In the genomic region with DNA sequence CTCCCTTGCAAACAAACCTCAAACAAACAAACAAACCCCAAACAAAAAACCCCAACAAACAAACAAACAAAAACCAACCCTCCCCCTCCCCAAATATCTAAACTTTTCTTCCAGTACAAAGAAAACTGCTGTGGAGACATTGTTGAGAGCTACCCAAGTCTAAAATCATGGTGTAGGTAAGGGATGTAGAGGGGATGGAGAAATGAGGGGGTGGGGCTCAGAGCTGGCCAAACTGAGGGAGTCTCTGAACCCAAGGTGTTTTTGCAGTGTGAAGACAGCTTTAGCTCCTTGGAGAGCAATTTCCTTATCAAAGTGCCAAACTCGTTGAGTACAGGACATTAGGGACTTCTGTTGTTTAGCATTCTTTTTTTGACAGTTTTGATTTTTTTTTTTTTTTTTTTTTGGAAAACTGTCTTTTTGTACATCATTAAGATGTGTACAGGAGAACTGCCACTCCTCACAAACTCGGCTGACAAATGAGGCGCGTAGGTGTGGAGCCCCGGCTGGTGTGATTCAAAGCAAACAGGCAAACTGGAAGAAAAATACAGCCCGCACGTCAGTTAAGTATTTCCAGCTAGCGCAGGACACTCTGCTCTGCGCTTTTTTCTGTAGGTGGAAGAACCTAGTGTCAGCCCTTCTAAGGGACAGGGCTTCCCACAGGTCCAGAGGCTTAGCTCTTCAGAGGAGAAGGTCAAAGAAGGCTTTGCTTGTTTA, we compare ENCODE assay signal across 15 mouse cellular contexts.
A peak's percentile ranks its signal among the peaks of the same experiment; 100 is the strongest.
DNase-seq lines count a peak whose midpoint lies in the region; ATAC-seq lines count a peak whose summit lies in the region.
"Had no signal": no experiment of that assay in that cellular context is flagged by ENCODE, and none has a peak within 500 bp of the region (broad histone marks: within the 10 kb centered on the region; RNA-seq: fewer than 3 reads in every experiment).

No protein-coding gene starts in this region.

- no peaks in the 10 kb centered on the region for H3K36me3 ChIP-seq in forebrain, embryonic 10.5 days (replicated peaks)
- H3K36me3 ChIP-seq in limb, embryonic 10.5 days: no peaks in the 10 kb centered on the region
- H3K36me3 ChIP-seq: hindbrain, embryonic 15.5 days had no signal

- peaks cover 48% of the 10 kb centered on the region for H3K4me1 ChIP-seq in forebrain, embryonic 10.5 days
- H3K4me1 ChIP-seq in limb, embryonic 10.5 days: peaks cover 30% of the 10 kb centered on the region
- H3K4me1 ChIP-seq: megakaryocyte, embryonic 14.5 days had no signal

- peak overlapping the region; percentile 61 for H3K27ac ChIP-seq in forebrain, embryonic 10.5 days
- peak overlapping the region; percentile 67 for H3K27ac ChIP-seq in limb, embryonic 10.5 days

- H3K4me3 ChIP-seq in forebrain, embryonic 10.5 days: peak overlapping the region; percentile 46; the same call in 1 of the 2 replicates
- peak overlapping the region; percentile 40 for H3K4me3 ChIP-seq in limb, embryonic 10.5 days
- H3K4me3 ChIP-seq: megakaryocyte, embryonic 14.5 days had no signal

- WGBS in forebrain, embryonic 10.5 days: 42% methylated on average over 9 of the region's 9 CpGs
- WGBS in limb, embryonic 10.5 days: 25% methylated on average over 9 of the region's 9 CpGs

- peak; percentile 31; the same call in 1 of the 2 replicates for ATAC-seq in frontal cortex, adult (ENCODE audit: low TSS enrichment)

- DNase-seq in frontal cortex, postnatal 14 days (ENCODE audit: low spot score in 2 of 2): no peak
- peak; percentile 30 to 35 for DNase-seq in left cerebral cortex, postnatal 14 days (ENCODE audit: low spot score in 2 of 2)
- DNase-seq in left cerebral cortex, adult 11 months (ENCODE audit: low spot score): no peak
- DNase-seq in forebrain, embryonic 10.5 days (ENCODE audit: extremely low spot score, low spot score): no peak
- peak; percentile 40 for DNase-seq in limb, embryonic 10.5 days (ENCODE audit: low spot score)
- DNase-seq in ovary, postnatal 10 days (ENCODE audit: low spot score): no peak
- no peak for DNase-seq in urinary bladder, postnatal 10 days (ENCODE audit: low spot score)
- DNase-seq: adrenal gland, postnatal 14 days; cerebellum, adult 11 months; kidney, adult 9 months; lung, adult 18-20 months; spleen, adult 18-20 months had no signal

- H3K27me3 ChIP-seq in forebrain, embryonic 10.5 days (ENCODE audit: poor library complexity, severe bottlenecking): peaks cover 16% of the 10 kb centered on the region
- H3K27me3 ChIP-seq in limb, embryonic 10.5 days (ENCODE audit: low read depth, poor library complexity, severe bottlenecking): peaks cover 4% of the 10 kb centered on the region; the same call in 1 of the 2 replicates

- no peaks in the 10 kb centered on the region for H3K9me3 ChIP-seq in forebrain, embryonic 10.5 days
- H3K9me3 ChIP-seq in limb, embryonic 10.5 days (replicated peaks): no peaks in the 10 kb centered on the region
- H3K9me3 ChIP-seq: hindbrain, embryonic 15.5 days; megakaryocyte, embryonic 14.5 days had no signal

- intact Hi-C loops in left cerebral cortex, postnatal 14 days (cut with DNase I): no loop called here

Comparison
In these comparisons a context has a peak if more than half of its experiments do, and no peak if none do; other contexts are left out.
1. DNase-seq: peak in left cerebral cortex, postnatal 14 days (2 of 2) and limb, embryonic 10.5 days (single experiment); none in frontal cortex, postnatal 14 days (0 of 2), left cerebral cortex, adult 11 months (single experiment), forebrain, embryonic 10.5 days (single experiment), ovary, postnatal 10 days (single experiment) and urinary bladder, postnatal 10 days (single experiment).